In genomic region chr3:29031811-29032210, GRCm38 (mm10) we compare ENCODE assay signal across 11 mouse cellular contexts. TPM values are rescaled to one million over a fixed set of nuclear protein-coding genes. Genes with fewer than 3 reads are reported as not detected.
DNase-seq lines count a peak whose midpoint lies in the region; ATAC-seq lines count a peak whose summit lies in the region.
"Had no signal": no experiment of that assay in that cellular context is flagged by ENCODE, and none has a peak within 500 bp of the region (broad histone marks: within the 10 kb centered on the region; RNA-seq: fewer than 3 reads in every experiment).

No protein-coding gene starts in this region.

- H3K4me3 ChIP-seq in forebrain, embryonic 14.5 days (ENCODE audit: low read depth, low read length) = no peak overlapping the region
- no peak overlapping the region for H3K4me3 ChIP-seq in forebrain, embryonic 13.5 days
- H3K4me3 ChIP-seq in midbrain, embryonic 10.5 days = no peak overlapping the region
- no peak overlapping the region for H3K4me3 ChIP-seq in midbrain, embryonic 13.5 days (replicated peaks)
- H3K4me3 ChIP-seq: erythroblast, embryonic 14.5 days; liver, embryonic 15.5 days had no signal

- no peak overlapping the region for H3K4me2 ChIP-seq in forebrain, embryonic 14.5 days (ENCODE audit: low read length)
- no peak overlapping the region for H3K4me2 ChIP-seq in forebrain, embryonic 13.5 days
- no peak overlapping the region for H3K4me2 ChIP-seq in midbrain, embryonic 13.5 days (replicated peaks)
- H3K4me2 ChIP-seq: liver, embryonic 15.5 days had no signal

- H3K27me3 ChIP-seq in forebrain, embryonic 14.5 days (replicated peaks; ENCODE audit: control insufficient read depth, insufficient read depth, low read length) = no peaks in the 10 kb centered on the region
- H3K27me3 ChIP-seq in forebrain, embryonic 13.5 days = no peaks in the 10 kb centered on the region
- no peaks in the 10 kb centered on the region for H3K27me3 ChIP-seq in midbrain, embryonic 10.5 days (ENCODE audit: low read depth, poor library complexity, severe bottlenecking)
- no peaks in the 10 kb centered on the region for H3K27me3 ChIP-seq in midbrain, embryonic 13.5 days
- H3K27me3 ChIP-seq: CH12.LX; liver, embryonic 15.5 days had no signal

- H3K9ac ChIP-seq in forebrain, embryonic 14.5 days (ENCODE audit: low read length) = no peak overlapping the region
- H3K9ac ChIP-seq in forebrain, embryonic 13.5 days = no peak overlapping the region
- no peak overlapping the region for H3K9ac ChIP-seq in midbrain, embryonic 13.5 days (replicated peaks)
- H3K9ac ChIP-seq: liver, embryonic 15.5 days had no signal

- no peak for ATAC-seq in forebrain, embryonic 14.5 days
- no peak for ATAC-seq in forebrain, embryonic 13.5 days
- ATAC-seq in midbrain, embryonic 13.5 days = no peak

- no peak overlapping the region for H3K27ac ChIP-seq in forebrain, embryonic 14.5 days (ENCODE audit: low read depth, low read length)
- H3K27ac ChIP-seq in forebrain, embryonic 13.5 days = no peak overlapping the region
- no peak overlapping the region for H3K27ac ChIP-seq in midbrain, embryonic 10.5 days (replicated peaks)
- H3K27ac ChIP-seq in midbrain, embryonic 13.5 days = no peak overlapping the region
- H3K27ac ChIP-seq: liver, embryonic 15.5 days had no signal

- WGBS in forebrain, embryonic 14.5 days = 49% methylated on average over 3 of the region's 3 CpGs
- 42% methylated on average over 3 of the region's 3 CpGs for WGBS in forebrain, embryonic 13.5 days
- WGBS in midbrain, embryonic 10.5 days = 43% methylated on average over 3 of the region's 3 CpGs
- 46% methylated on average over 3 of the region's 3 CpGs for WGBS in midbrain, embryonic 13.5 days

- no peaks in the 10 kb centered on the region for H3K36me3 ChIP-seq in forebrain, embryonic 14.5 days (ENCODE audit: control insufficient read depth, insufficient read depth, low read length)
- no peaks in the 10 kb centered on the region for H3K36me3 ChIP-seq in forebrain, embryonic 13.5 days (ENCODE audit: poor library complexity, severe bottlenecking)
- H3K36me3 ChIP-seq in midbrain, embryonic 10.5 days = no peaks in the 10 kb centered on the region
- no peaks in the 10 kb centered on the region for H3K36me3 ChIP-seq in midbrain, embryonic 13.5 days
- H3K36me3 ChIP-seq: liver, embryonic 15.5 days had no signal

- 0 out of 2 replicates have a peak, but pooled peaks cover 3% of the 10 kb centered on the region for H3K4me1 ChIP-seq in forebrain, embryonic 14.5 days (ENCODE audit: control insufficient read depth, insufficient read depth, low read length)
- no peaks in the 10 kb centered on the region; the same call in 1 of the 2 replicates for H3K4me1 ChIP-seq in forebrain, embryonic 13.5 days
- peaks cover 5% of the 10 kb centered on the region; the same call in 1 of the 2 replicates for H3K4me1 ChIP-seq in midbrain, embryonic 10.5 days
- 0 out of 2 replicates have a peak, but pooled peaks cover 5% of the 10 kb centered on the region for H3K4me1 ChIP-seq in midbrain, embryonic 13.5 days (replicated peaks)
- H3K4me1 ChIP-seq: liver, embryonic 15.5 days had no signal

- peak; percentile 15 for DNase-seq in forebrain, embryonic 14.5 days (ENCODE audit: low spot score)
- DNase-seq in midbrain, embryonic 10.5 days (ENCODE audit: low spot score) = peak; percentile 24
- peak; percentile 53 for DNase-seq in embryo, embryonic 10.5 days (ENCODE audit: low spot score)
- peak; percentile 59 for DNase-seq in retina, embryonic 14.5 days (ENCODE audit: low spot score)
- no peak for DNase-seq in thymus, postnatal 25 days
- no peak for DNase-seq in layer of hippocampus, adult 18-20 months (ENCODE audit: low spot score in 2 of 2)

- no peaks in the 10 kb centered on the region for H3K9me3 ChIP-seq in forebrain, embryonic 14.5 days (replicated peaks; ENCODE audit: control insufficient read depth, low read length)
- H3K9me3 ChIP-seq in forebrain, embryonic 13.5 days (replicated peaks) = no peaks in the 10 kb centered on the region
- no peaks in the 10 kb centered on the region for H3K9me3 ChIP-seq in midbrain, embryonic 10.5 days (replicated peaks)
- no peaks in the 10 kb centered on the region for H3K9me3 ChIP-seq in midbrain, embryonic 13.5 days
- H3K9me3 ChIP-seq: liver, embryonic 15.5 days had no signal

RNA-seq across cellular contexts. Expression of gene Egfem1, which starts 50.0 kb away (rescaled TPM):
- 3.0 and 4.7 TPM in 2 replicates for polyA plus RNA-seq in forebrain, embryonic 14.5 days (2014; fragmentation: Nextera tagmentation; extraction: Ambion mirVana)
- polyA plus RNA-seq in forebrain, embryonic 13.5 days (2015; fragmentation: Nextera tagmentation; extraction: Ambion mirVana) = 5.2 and 9.5 TPM in 2 replicates
- 10.7 and 13.7 TPM in 2 replicates for polyA plus RNA-seq in midbrain, embryonic 10.5 days (2016; fragmentation: Nextera tagmentation; extraction: Ambion mirVana)
- 13.4 and 14.0 TPM in 2 replicates for polyA plus RNA-seq in midbrain, embryonic 13.5 days (2015; fragmentation: Nextera tagmentation; extraction: Ambion mirVana)
- 10 to 100 TPM; 28.9 to 35.3 TPM for total RNA-seq in layer of hippocampus, adult 18-20 months (2021)
- total RNA-seq: CH12.LX had no signal
- polyA plus RNA-seq: erythroblast, embryonic 14.5 days had no signal

Comparison
In these comparisons a context has a peak if more than half of its experiments do, and no peak if none do; other contexts are left out.
1. DNase-seq: peak in forebrain, embryonic 14.5 days (single experiment), midbrain, embryonic 10.5 days (single experiment), embryo, embryonic 10.5 days (single experiment) and retina, embryonic 14.5 days (single experiment); none in thymus, postnatal 25 days (single experiment) and layer of hippocampus, adult 18-20 months (0 of 2).